Mouse (Mus musculus) intestine, postnatal 0 days (tissue): Measurements from ENCODE around the gene Nos1. TPM values are rescaled to one million over a fixed set of nuclear protein-coding genes. Genes with fewer than 3 reads are reported as not detected.

Source experiments
- ATAC-seq: fragments of 200-750 bp; cut with Nextera tagmentation; 2 replicates; pipeline ENCODE4 v1.8.0; 2017; ENCODE audit warnings: mild to moderate bottlenecking, moderate TSS enrichment, moderate library complexity
- H3K27ac ChIP-seq: fragments of 300-500 bp; sonication (generic); 2 replicates; pipeline ENCODE4 v1.5.1; 2014; ENCODE audit warnings: mild to moderate bottlenecking, low read depth, low read length, moderate library complexity
- H3K27me3 ChIP-seq: fragments of 300-500 bp; sonication (generic); replicated peaks from 2 replicates; pipeline ENCODE4 v1.6.1; 2014; ENCODE audit warnings: low read length, mixed read lengths; ENCODE audit not compliant: control insufficient read depth, insufficient read depth
- H3K36me3 ChIP-seq: fragments of 300-500 bp; sonication (generic); 2 replicates; pipeline ENCODE4 v1.6.1; 2014; ENCODE audit warnings: mild to moderate bottlenecking, moderate library complexity; ENCODE audit not compliant: control insufficient read depth, insufficient read depth
- H3K4me1 ChIP-seq: fragments of 300-500 bp; sonication (generic); replicated peaks from 2 replicates; pipeline ENCODE4 v1.6.1; 2014; ENCODE audit warnings: antibody characterized with exemption, low read length, mixed read lengths; ENCODE audit not compliant: control insufficient read depth, insufficient read depth
- H3K4me2 ChIP-seq: fragments of 300-500 bp; sonication (generic); replicated peaks from 2 replicates; pipeline ENCODE4 v1.6.1; 2014; ENCODE audit warnings: low read depth, mild to moderate bottlenecking, moderate library complexity
- H3K4me3 ChIP-seq: fragments of 300-500 bp; sonication (generic); 2 replicates; pipeline ENCODE4 v1.5.1; 2014; ENCODE audit warnings: low read depth, low read length
- H3K9ac ChIP-seq: fragments of 300-500 bp; sonication (generic); 2 replicates; pipeline ENCODE4 v1.6.1; 2014; ENCODE audit warnings: mild to moderate bottlenecking, low read depth, low read length
- H3K9me3 ChIP-seq: fragments of 300-500 bp; sonication (generic); 2 replicates; pipeline ENCODE4 v1.6.1; 2016; ENCODE audit warnings: mixed run types; ENCODE audit not compliant: control insufficient read depth
- CTCF ChIP-seq: sonication (generic); IDR thresholded peaks from 2 replicates; pipeline ENCODE4 v1.5.1; 2016; ENCODE audit warnings: low read depth, mild to moderate bottlenecking, control low read depth, antibody characterized with exemption, moderate library complexity
- WGBS: fragments of 180-500 bp; shearing (Covaris S2); extraction: QIAGEN DNeasy Blood & Tissue Kit; methylation state at CpG from one replicate; pipeline ENCODE4 v1.1.7; 2014; 5-methylcytosine and 5-hydroxymethylcytosine counted together
- polyA plus RNA-seq: library from polyadenylated mRNA; unstranded; fragments of >200 nt; fragmentation: Nextera tagmentation; extraction: Ambion mirVana; gene quantifications from 2 replicates; pipeline ENCODE4 v1.2.1, GENCODE M21; 2015

Gene Nos1
- polyA plus RNA-seq, 1 experiment from 2014 or later, result 0.86 TPM

DNA sequence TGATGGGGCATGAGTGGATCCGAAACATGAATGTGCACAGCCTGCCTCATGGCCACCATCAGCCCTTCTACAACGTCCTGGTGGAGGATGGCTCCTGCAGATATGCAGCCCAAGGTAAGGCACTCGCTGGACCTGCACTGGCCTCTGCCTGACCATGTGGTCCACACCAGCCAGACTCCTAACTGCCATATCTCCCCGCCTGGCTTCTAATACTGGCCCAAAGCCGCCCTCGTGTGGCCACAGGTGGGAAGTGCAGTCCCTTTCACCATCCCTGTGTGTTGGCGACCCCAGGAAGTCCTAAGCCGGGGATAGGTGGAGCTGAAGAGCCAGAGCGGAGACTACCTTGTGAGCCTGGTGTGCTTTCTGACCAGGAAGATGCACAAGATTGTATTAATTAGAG is 221.2 kb downstream of the Nos1 start:
- TF ChIP-seq CTCF, result peak; percentile 91
- H3K27ac ChIP-seq, result no peak overlapping the region
- no peaks in the 10 kb centered on the region for H3K27me3 ChIP-seq
- H3K36me3 ChIP-seq, result peaks cover 81% of the 10 kb centered on the region
- H3K4me3 ChIP-seq, result no peak overlapping the region
- WGBS, result 33% methylated on average over 9 of the region's 9 CpGs
- H3K4me2 ChIP-seq, result no peak overlapping the region
- H3K9ac ChIP-seq, result no peak overlapping the region
- H3K4me1 ChIP-seq, result no peaks in the 10 kb centered on the region
- no peak for ATAC-seq
- H3K9me3 ChIP-seq, result no peaks in the 10 kb centered on the region

DNA sequence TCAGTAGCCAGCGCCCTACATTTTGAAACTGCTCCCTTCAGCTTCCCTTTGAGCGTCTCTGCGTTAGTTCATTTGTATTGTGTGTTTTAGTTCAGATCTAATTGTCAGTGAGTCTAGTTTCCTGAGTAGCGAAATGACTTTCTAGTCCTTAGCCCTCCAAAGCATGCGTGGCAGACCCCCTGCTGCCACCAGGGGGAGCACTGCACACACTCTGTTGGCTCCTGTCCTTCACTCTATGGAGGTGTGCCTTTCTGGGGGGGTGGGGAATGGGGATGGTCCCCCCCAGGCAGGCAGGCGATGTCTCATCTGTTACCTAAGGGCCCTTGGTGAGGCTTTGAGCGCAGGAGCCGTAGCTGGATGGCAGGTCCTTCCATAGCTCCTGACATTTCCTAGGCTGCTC is 223.8 kb downstream of the Nos1 start:
- 80% methylated on average over 8 of the region's 8 CpGs for WGBS
- Histone ChIP-seq H3K4me3 (no peak overlapping the region), H3K36me3 (peaks cover 80% of the 10 kb centered on the region), H3K27ac (no peak overlapping the region), H3K27me3 (no peaks in the 10 kb centered on the region), H3K9me3 (no peaks in the 10 kb centered on the region), H3K4me2 (no peak overlapping the region), H3K4me1 (no peaks in the 10 kb centered on the region), H3K9ac (no peak overlapping the region)
- TF ChIP-seq CTCF, result peak; percentile 89
- ATAC-seq, result no peak

DNA sequence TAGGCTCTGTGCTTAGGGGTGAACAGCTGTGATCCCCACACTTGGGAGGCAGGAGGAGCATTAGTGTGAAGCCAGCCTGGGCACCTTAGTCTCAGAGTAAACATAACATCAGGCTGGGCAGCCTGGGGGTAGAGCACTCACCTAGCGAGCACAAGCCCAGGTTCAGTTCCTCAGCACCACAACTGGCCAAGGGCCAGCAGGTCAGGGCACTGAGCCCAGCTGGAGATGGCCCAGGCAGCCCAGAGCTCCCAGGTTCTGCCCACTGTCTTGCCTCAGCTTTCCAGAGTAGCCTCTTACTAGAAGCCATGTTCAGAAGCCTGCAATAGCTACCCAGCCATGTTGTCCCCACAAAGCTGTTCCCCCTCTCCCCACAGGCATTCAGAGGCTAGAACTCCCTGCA is 224.9 kb downstream of the Nos1 start:
- ATAC-seq, result no peak
- H3K4me3 ChIP-seq, result no peak overlapping the region
- no peaks in the 10 kb centered on the region for H3K27me3 ChIP-seq
- H3K9ac ChIP-seq, result no peak overlapping the region
- H3K36me3 ChIP-seq, result peaks cover 72% of the 10 kb centered on the region
- no peak for TF ChIP-seq CTCF
- no peaks in the 10 kb centered on the region for H3K9me3 ChIP-seq
- H3K4me2 ChIP-seq, result no peak overlapping the region
- no peaks in the 10 kb centered on the region for H3K4me1 ChIP-seq
- WGBS, result 85% methylated on average over 1 of the region's 1 CpGs
- H3K27ac ChIP-seq, result no peak overlapping the region

DNA sequence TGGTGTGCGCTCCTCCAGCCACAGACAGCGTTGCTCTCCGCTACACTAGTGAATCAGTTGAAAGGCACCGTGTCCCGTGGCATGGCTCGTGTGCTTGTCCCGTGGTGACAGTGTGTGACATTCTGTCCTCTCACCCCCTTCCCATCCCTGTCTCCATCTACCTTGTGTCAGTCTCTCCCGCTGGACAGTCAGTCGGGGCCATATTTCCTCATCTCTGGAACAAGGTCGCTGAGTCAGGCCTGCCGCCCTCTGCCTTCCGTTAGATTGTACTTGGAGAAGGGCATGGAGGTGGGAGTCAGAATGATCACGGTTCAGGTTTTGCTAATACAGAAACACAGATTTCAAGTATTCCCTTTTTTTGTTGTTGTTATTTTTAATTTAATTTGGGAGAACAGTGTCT is 227.5 kb downstream of the Nos1 start:
- H3K27ac ChIP-seq, result no peak overlapping the region
- WGBS, result 90% methylated on average over 13 of the region's 13 CpGs
- ATAC-seq, result no peak
- no peaks in the 10 kb centered on the region for H3K9me3 ChIP-seq
- no peak overlapping the region for H3K4me3 ChIP-seq
- no peaks in the 10 kb centered on the region for H3K4me1 ChIP-seq
- H3K9ac ChIP-seq, result no peak overlapping the region
- H3K4me2 ChIP-seq, result no peak overlapping the region
- peaks cover 49% of the 10 kb centered on the region; the same call in 1 of the 2 replicates for H3K36me3 ChIP-seq
- TF ChIP-seq CTCF, result no peak
- H3K27me3 ChIP-seq, result no peaks in the 10 kb centered on the region

Other genes starting within 250 kb of the Nos1 start
- gene Fbxo21, start 195.7 kb downstream of the Nos1 start, polyA plus RNA-seq, result 20.7 and 21.2 TPM in 2 replicates
- 2.8 and 3.3 TPM in 2 replicates for gene Tesc, start 246.7 kb downstream of the Nos1 start, polyA plus RNA-seq